Mouse (Mus musculus) stomach, embryonic 14.5 days (tissue): ENCODE measurements at regions not wholly inside any gene's neighbourhood (a gene's known extent, or its start where the extent isn't known, plus 50 kb on each side); places are given as distances from the start of the nearest gene placed in this dataset.

Experiments
- ATAC-seq: fragments of 200-750 bp; cut with Nextera tagmentation; 2 replicates; pipeline ENCODE4 v1.8.0; 2017; ENCODE audit warnings: low read depth, moderate TSS enrichment; ENCODE audit not compliant: insufficient number of reproducible peaks, insufficient read depth, low FRiP score
- H3K27ac ChIP-seq: fragments of 300-500 bp; sonication (generic); 2 replicates; pipeline ENCODE4 v1.5.1; 2014; ENCODE audit warnings: mild to moderate bottlenecking, low read length, moderate library complexity, mixed read lengths
- H3K27me3 ChIP-seq: fragments of 300-500 bp; sonication (generic); 2 replicates; pipeline ENCODE4 v1.6.1; 2014; ENCODE audit warnings: low read length, control low read depth, mixed read lengths; ENCODE audit not compliant: control insufficient read depth, insufficient read depth
- H3K36me3 ChIP-seq: fragments of 300-500 bp; sonication (generic); 2 replicates; pipeline ENCODE4 v1.6.1; 2014; ENCODE audit warnings: mild to moderate bottlenecking, control low read depth, low read length, moderate library complexity, mixed read lengths; ENCODE audit not compliant: control insufficient read depth, insufficient read depth
- H3K4me1 ChIP-seq: fragments of 300-500 bp; sonication (generic); 2 replicates; pipeline ENCODE4 v1.6.1; 2014; ENCODE audit warnings: low read length, control low read depth, mixed read lengths; ENCODE audit not compliant: control insufficient read depth, insufficient read depth
- H3K4me2 ChIP-seq: fragments of 300-500 bp; sonication (generic); replicated peaks from 2 replicates; pipeline ENCODE4 v1.6.1; 2014; ENCODE audit warnings: low read depth, low read length, control low read depth
- H3K4me3 ChIP-seq: fragments of 300-500 bp; sonication (generic); 2 replicates; pipeline ENCODE4 v1.5.1; 2014; ENCODE audit warnings: low read depth, low read length, control low read depth
- H3K9ac ChIP-seq: fragments of 300-500 bp; sonication (generic); replicated peaks from 2 replicates; pipeline ENCODE4 v1.6.1; 2014; ENCODE audit warnings: low read depth, mild to moderate bottlenecking, control low read depth, low read length, moderate library complexity, mixed read lengths
- H3K9me3 ChIP-seq: fragments of 300-500 bp; sonication (generic); 2 replicates; pipeline ENCODE4 v1.6.1; 2016; ENCODE audit warnings: low read depth, low read length, control low read depth; ENCODE audit not compliant: control insufficient read depth
- WGBS: fragments of 180-500 bp; shearing (Covaris S2); extraction: QIAGEN DNeasy Blood & Tissue Kit; methylation state at CpG from one replicate; pipeline ENCODE4 v1.1.7; 2014; 5-methylcytosine and 5-hydroxymethylcytosine counted together

- Histone ChIP-seq H3K4me3 (no peak overlapping the region), H3K27me3 (no peaks in the 10 kb centered on the region), H3K9me3 (no peaks in the 10 kb centered on the region; the same call in 1 of the 2 replicates), H3K4me1 (no peaks in the 10 kb centered on the region), H3K4me2 (no peak overlapping the region), H3K36me3 (no peaks in the 10 kb centered on the region), H3K9ac (no peak overlapping the region), H3K27ac (no peak overlapping the region)
- WGBS = 45% methylated on average over 3 of the region's 3 CpGs
- no peak for ATAC-seq
Measured at GRCm38 (mm10) chr5:15773839-15774238, 59.8 kb upstream of the Speer4c start.

GRCm38 (mm10) chr5:15774567-15774966 is 60.5 kb upstream of the Speer4c start:
- H3K36me3 ChIP-seq = no peaks in the 10 kb centered on the region
- ATAC-seq = no peak

GRCm38 (mm10) chr5:15776106-15776505 is 62.0 kb upstream of the Speer4c start:
- H3K4me3 ChIP-seq = no peak overlapping the region
- no peaks in the 10 kb centered on the region for H3K36me3 ChIP-seq
- no peak overlapping the region for H3K4me2 ChIP-seq
- H3K9me3 ChIP-seq = no peaks in the 10 kb centered on the region; the same call in 1 of the 2 replicates
- H3K27me3 ChIP-seq = no peaks in the 10 kb centered on the region
- no peak for ATAC-seq
- H3K9ac ChIP-seq = no peak overlapping the region
- no peak overlapping the region for H3K27ac ChIP-seq
- WGBS = 71% methylated on average over 3 of the region's 3 CpGs
- H3K4me1 ChIP-seq = no peaks in the 10 kb centered on the region

More at GRCm38 (mm10) chr5:15774567-15774966, 60.5 kb upstream of the Speer4c start:
- Histone ChIP-seq H3K9ac (no peak overlapping the region), H3K27me3 (no peaks in the 10 kb centered on the region), H3K4me1 (no peaks in the 10 kb centered on the region), H3K4me3 (no peak overlapping the region), H3K9me3 (no peaks in the 10 kb centered on the region; the same call in 1 of the 2 replicates), H3K27ac (no peak overlapping the region), H3K4me2 (no peak overlapping the region)
- 49% methylated on average over 3 of the region's 3 CpGs for WGBS

- 80% methylated on average over 5 of the region's 5 CpGs for WGBS
- no peaks in the 10 kb centered on the region for H3K4me1 ChIP-seq
- no peaks in the 10 kb centered on the region for H3K36me3 ChIP-seq
- H3K27ac ChIP-seq = no peak overlapping the region
- no peak overlapping the region for H3K4me3 ChIP-seq
- H3K4me2 ChIP-seq = no peak overlapping the region
- H3K9ac ChIP-seq = no peak overlapping the region
- no peaks in the 10 kb centered on the region for H3K9me3 ChIP-seq
- no peaks in the 10 kb centered on the region for H3K27me3 ChIP-seq
- ATAC-seq = no peak
Measured at GRCm38 (mm10) chr5:15803583-15803982, 89.5 kb upstream of the Speer4c start.

GRCm38 (mm10) chr5:15816864-15817263 is 102.8 kb upstream of the Speer4c start:
- ATAC-seq = no peak
- Histone ChIP-seq H3K4me1 (no peaks in the 10 kb centered on the region), H3K9me3 (no peaks in the 10 kb centered on the region), H3K4me3 (no peak overlapping the region), H3K4me2 (no peak overlapping the region), H3K27me3 (no peaks in the 10 kb centered on the region), H3K36me3 (no peaks in the 10 kb centered on the region), H3K9ac (no peak overlapping the region), H3K27ac (no peak overlapping the region)
- WGBS = 53% methylated on average over 3 of the region's 3 CpGs

GRCm38 (mm10) chr5:15817366-15817765 is 103.3 kb upstream of the Speer4c start:
- H3K9ac ChIP-seq = no peak overlapping the region
- no peak for ATAC-seq
- no peaks in the 10 kb centered on the region for H3K9me3 ChIP-seq
- no peaks in the 10 kb centered on the region for H3K27me3 ChIP-seq
- no peak overlapping the region for H3K27ac ChIP-seq
- no peak overlapping the region for H3K4me2 ChIP-seq
- H3K4me1 ChIP-seq = no peaks in the 10 kb centered on the region
- no peak overlapping the region for H3K4me3 ChIP-seq
- no peaks in the 10 kb centered on the region for H3K36me3 ChIP-seq
- WGBS = 60% methylated on average over 3 of the region's 3 CpGs

- ATAC-seq = no peak
- Histone ChIP-seq H3K36me3 (no peaks in the 10 kb centered on the region), H3K4me1 (no peaks in the 10 kb centered on the region), H3K9me3 (no peaks in the 10 kb centered on the region), H3K4me2 (no peak overlapping the region), H3K27me3 (no peaks in the 10 kb centered on the region), H3K9ac (no peak overlapping the region), H3K4me3 (no peak overlapping the region), H3K27ac (no peak overlapping the region)
- WGBS = 87% methylated on average over 3 of the region's 3 CpGs
Measured at GRCm38 (mm10) chr5:15822989-15823388, 108.9 kb upstream of the Speer4c start.

- 88% methylated on average over 1 of the region's 1 CpGs for WGBS
- no peak for ATAC-seq
- Histone ChIP-seq H3K27me3 (no peaks in the 10 kb centered on the region), H3K36me3 (no peaks in the 10 kb centered on the region), H3K4me3 (no peak overlapping the region), H3K9me3 (no peaks in the 10 kb centered on the region), H3K27ac (no peak overlapping the region), H3K4me2 (no peak overlapping the region), H3K4me1 (no peaks in the 10 kb centered on the region), H3K9ac (no peak overlapping the region)
Measured at GRCm38 (mm10) chr5:15831527-15831926, 103.0 kb upstream of the Cacna2d1 start.

GRCm38 (mm10) chr5:15832338-15832737 is 102.2 kb upstream of the Cacna2d1 start:
- no peak overlapping the region for H3K4me3 ChIP-seq
- no peak overlapping the region for H3K9ac ChIP-seq
- no peaks in the 10 kb centered on the region for H3K36me3 ChIP-seq
- H3K27ac ChIP-seq = no peak overlapping the region
- H3K9me3 ChIP-seq = no peaks in the 10 kb centered on the region
- ATAC-seq = no peak
- H3K4me2 ChIP-seq = no peak overlapping the region
- H3K27me3 ChIP-seq = no peaks in the 10 kb centered on the region
- no peaks in the 10 kb centered on the region for H3K4me1 ChIP-seq
- WGBS = 62% methylated on average over 1 of the region's 1 CpGs
